Comparison of ENCODE assay signal across 12 mouse cellular contexts in the genomic region with DNA sequence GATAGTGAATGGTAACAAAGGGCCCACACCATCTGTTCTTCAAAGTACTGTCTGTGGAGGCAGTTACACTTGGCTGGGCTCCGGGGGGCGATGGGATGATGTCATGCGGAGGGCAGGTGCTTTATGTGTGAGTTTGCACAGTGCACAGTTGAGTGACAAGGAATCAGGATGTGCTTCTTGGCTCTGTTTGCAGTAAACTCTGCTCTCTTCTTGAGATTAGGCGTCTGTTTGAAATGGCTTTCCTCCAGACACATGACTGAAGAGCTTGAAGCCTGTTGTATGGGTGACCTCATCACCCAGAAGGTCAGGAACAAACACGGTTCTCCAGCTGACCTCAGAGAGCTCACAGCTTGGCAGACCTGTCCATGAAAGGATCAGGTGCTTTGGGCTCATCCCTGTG. TPM values are rescaled to one million over a fixed set of nuclear protein-coding genes. Genes with fewer than 3 reads are reported as not detected.
DNase-seq lines count a peak whose midpoint lies in the region; ATAC-seq and TF ChIP-seq lines count a peak whose summit lies in the region.
"Had no signal": no experiment of that assay in that cellular context is flagged by ENCODE, and none has a peak within 500 bp of the region (broad histone marks: within the 10 kb centered on the region; RNA-seq: fewer than 3 reads in every experiment).

No protein-coding gene starts in this region.

- DNase-seq in heart, adult 8-10 months (ENCODE audit: low spot score), result peak; percentile 31
- DNase-seq in heart, postnatal 4 days, result no peak
- peak; percentile 73 for DNase-seq in Patski (ENCODE audit: low read depth, low spot score)
- peak; percentile 43 for DNase-seq in brain, embryonic 14.5 days (ENCODE audit: low read depth)
- no peak for DNase-seq in testis, postnatal 14 days (ENCODE audit: low spot score)
- DNase-seq in cerebellum, postnatal 36 days, result no peak
- DNase-seq: cerebellum, postnatal 14 days; kidney, postnatal 14 days; liver, embryonic 13.5 days had no signal

- no peak overlapping the region for H3K27ac ChIP-seq in lung, embryonic 15.5 days
- H3K27ac ChIP-seq: liver, embryonic 13.5 days had no signal

- no peak overlapping the region for H3K4me3 ChIP-seq in lung, embryonic 15.5 days
- H3K4me3 ChIP-seq: erythroblast, embryonic 14.5 days; liver, embryonic 13.5 days had no signal

- TF ChIP-seq POLR2A in brain, embryonic 14.5 days (IDR thresholded peaks at IDR 0.05; ENCODE audit: borderline replicate concordance, extremely low read depth, insufficient read depth, insufficient read length, poor library complexity, severe bottlenecking), result no peak

- H3K4me2 ChIP-seq in lung, embryonic 15.5 days, result no peak overlapping the region
- H3K4me2 ChIP-seq: liver, embryonic 13.5 days had no signal

- peaks cover 33% of the 10 kb centered on the region for H3K36me3 ChIP-seq in lung, embryonic 15.5 days

- no peaks in the 10 kb centered on the region for H3K4me1 ChIP-seq in lung, embryonic 15.5 days

- POLR2A ChIA-PET in Patski (lab: Charles Lee), result no interaction called here

- in situ Hi-C loops in Patski (cut with MboI; ENCODE audit: low pct_unique_long_range_greater_than_20kb), result no loop called here

- H3K27me3 ChIP-seq in Patski, result no peaks in the 10 kb centered on the region
- no peaks in the 10 kb centered on the region for H3K27me3 ChIP-seq in lung, embryonic 15.5 days
- H3K27me3 ChIP-seq: liver, embryonic 13.5 days had no signal

- no peaks in the 10 kb centered on the region for H3K9me3 ChIP-seq in lung, embryonic 15.5 days
- H3K9me3 ChIP-seq: liver, embryonic 13.5 days had no signal

- TF ChIP-seq CTCF in Patski (IDR thresholded peaks at IDR 0.05), result no peak
- no peak for TF ChIP-seq CTCF in brain, embryonic 14.5 days (IDR thresholded peaks at IDR 0.05; ENCODE audit: borderline replicate concordance, extremely low read depth, insufficient read depth, insufficient read length)

- no peak overlapping the region for H3K9ac ChIP-seq in lung, embryonic 15.5 days
- H3K9ac ChIP-seq: liver, embryonic 13.5 days had no signal

- ATAC-seq in Patski, result peak; percentile 84
- ATAC-seq in lung, embryonic 15.5 days (ENCODE audit: borderline replicate concordance, extremely low read depth, low FRiP score, low TSS enrichment), result 0 out of 2 replicates have a peak, but pooled peaks have one; percentile 23

- 55% methylated on average over 5 of the region's 5 CpGs for WGBS in lung, embryonic 15.5 days

- CTCF ChIA-PET in Patski (lab: Charles Lee), result interaction anchor here (0.8 to 1.5 kb wide), 3 partner anchors 8 to 179 kb away, joined by 3 to 5 read pairs (median 3); no protein-coding TSS in a partner anchor

RNA-seq across cellular contexts. Expression of a gene that starts 38.0 kb away (rescaled TPM):
- total RNA-seq in heart, adult 8-10 months (2022), result under 1 TPM; 0.35 to 0.69 (median 0.42) TPM
- total RNA-seq in heart, postnatal 4 days (2021), result under 1 TPM; 0.83 to 0.95 TPM
- polyA plus RNA-seq in Patski (2021), result 39.6 TPM
- polyA plus RNA-seq in brain, embryonic 14.5 days (2012; rRNA removed), result 0.42 and 0.52 TPM in 2 replicates
- polyA plus RNA-seq in lung, embryonic 15.5 days (2015; fragmentation: Nextera tagmentation; extraction: Ambion mirVana), result 0.79 and 1.0 TPM in 2 replicates
- total RNA-seq: monocyte, adult 5-6 weeks had no signal
- polyA plus RNA-seq: erythroblast, embryonic 14.5 days had no signal

Comparison
In these comparisons a context has a peak if more than half of its experiments do, and no peak if none do; other contexts are left out.
1. DNase-seq: peak in heart, adult 8-10 months (single experiment), Patski (single experiment) and brain, embryonic 14.5 days (single experiment); none in heart, postnatal 4 days (single experiment), testis, postnatal 14 days (single experiment) and cerebellum, postnatal 36 days (0 of 2).
2. RNA of a gene that starts 38.0 kb away (polyA plus RNA-seq): 39.6 TPM in Patski (single experiment); 0.79 to 1.0 TPM in lung, embryonic 15.5 days and 0.42 to 0.52 TPM in brain, embryonic 14.5 days; every median in the first group is over 10 times any median in the second.